Mouse (Mus musculus) kidney, adult 8-10 months (tissue): ENCODE results near the gene Odf4.
"Not testable (repeated sequence)": the region's sequence is repeated elsewhere in the genome, so short reads cannot be mapped to it uniquely, and the experiment has no call there.

Experiments
- DNase-seq, 2 experiments: peaks; one replicate each; pipeline ENCODE4 v3.0.0; 2022

Gene Odf4

DNA sequence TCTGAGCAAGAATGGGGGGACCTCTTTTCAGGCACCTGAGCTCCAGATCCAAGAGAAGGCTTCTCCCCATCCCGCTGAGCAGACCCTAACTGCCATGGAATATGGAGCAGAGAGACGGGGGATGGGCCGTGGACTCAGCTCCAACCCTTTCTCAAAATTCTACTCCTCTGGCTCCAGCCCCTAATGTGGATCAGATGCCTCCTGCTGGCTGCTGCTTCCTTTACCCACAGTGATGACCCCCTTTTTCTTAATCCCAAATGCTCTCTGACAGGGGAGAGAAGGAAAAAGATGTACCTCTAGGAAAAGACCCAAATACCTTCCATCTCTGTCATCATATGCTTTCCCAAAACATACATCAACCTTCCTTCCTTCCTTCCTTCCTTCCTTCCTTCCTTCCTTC lies at the start of gene Odf4:
Odf4 (minus strand) TSS at position 101 of the 400 bp plus-strand sequence.
- no peak for DNase-seq

DNA sequence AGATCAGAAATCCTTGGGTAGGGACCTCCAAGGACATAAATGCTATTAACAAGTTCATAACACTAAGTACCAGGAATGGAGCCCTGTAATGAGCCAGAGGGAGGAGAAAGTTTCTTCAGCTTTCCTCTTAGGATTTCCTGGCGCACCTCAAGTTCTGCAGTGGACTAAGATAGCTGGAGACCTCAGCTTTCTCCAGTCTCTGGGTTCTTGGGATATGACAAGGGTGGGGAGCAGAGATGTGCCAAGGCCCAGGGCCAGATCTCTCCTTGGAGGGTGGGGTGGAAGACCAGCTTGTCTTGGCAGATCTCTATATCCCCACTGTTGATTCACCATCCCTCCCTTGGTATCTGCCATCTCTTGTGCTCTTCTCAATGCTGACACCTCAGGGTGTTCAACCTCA lies 48.7 kb upstream of the Odf4 start:
- no peak for DNase-seq

- no peak for DNase-seq
Measured at GRCm38 (mm10) chr11:68975085-68975484, 48.2 kb upstream of the Odf4 start, which contains the start of gene Rangrf. Gene Rangrf, minus strand, starts transcription at chr11:68975185.

DNA sequence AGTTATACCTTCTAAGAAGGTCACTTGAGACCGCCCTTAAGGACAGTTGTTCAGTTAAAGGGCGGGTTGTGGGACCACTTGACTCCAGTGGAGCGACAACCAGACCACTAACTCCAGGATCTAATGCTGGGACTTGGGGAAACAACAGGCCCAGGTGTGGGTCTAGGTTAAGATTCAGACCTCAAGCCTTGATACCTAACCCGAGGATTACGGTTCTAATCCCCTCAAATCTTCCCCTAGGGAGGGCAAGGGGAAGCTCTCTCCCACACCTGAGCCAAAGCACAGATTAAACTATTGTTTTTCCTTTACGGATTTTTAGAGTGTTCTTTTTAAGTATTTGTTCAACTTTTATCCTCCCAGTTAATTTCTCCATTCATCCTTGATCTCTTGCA lies 47.2 kb upstream of the Odf4 start:
- no peak for DNase-seq

DNA sequence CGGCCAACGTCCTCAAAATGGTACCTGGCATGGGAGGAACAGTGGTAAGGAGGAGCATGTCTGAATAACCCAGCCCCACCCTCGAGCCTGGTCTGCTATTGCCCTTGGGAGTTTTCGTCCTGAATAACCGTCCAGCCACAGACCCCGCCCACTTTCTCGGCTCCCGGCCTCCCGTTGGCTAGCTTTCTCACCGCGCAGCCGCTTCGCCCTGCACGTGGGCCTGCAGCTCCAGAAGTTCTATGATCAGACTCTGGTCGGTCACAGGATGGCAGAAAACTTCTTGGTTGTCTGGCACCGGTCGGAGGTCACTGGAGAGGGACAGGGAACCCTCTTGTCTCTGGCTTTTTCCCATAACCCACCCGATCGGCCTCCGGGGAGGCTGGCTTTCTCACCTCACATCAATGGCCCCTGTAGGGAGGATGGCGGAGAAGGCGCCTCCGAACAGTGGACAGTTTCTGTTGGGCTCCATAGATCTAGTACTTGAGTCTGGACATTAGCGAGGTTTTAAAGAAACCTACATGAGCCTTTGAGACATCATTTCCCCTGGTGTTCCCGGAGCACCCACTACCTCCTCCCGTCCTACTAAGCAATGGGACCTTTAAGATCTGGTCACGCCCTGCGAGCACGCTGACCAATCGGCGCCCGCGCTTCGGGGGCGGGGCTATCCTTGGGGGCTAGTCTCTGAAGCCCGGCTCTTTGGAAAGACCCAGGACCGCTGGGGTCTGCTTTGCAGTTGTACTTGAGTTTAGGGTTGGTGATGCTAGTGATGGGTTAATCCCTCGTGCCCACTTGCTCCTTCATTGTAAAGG lies 46.6 kb upstream of the Odf4 start:
- DNase-seq, result peak; percentile 85 to 90

GRCm38 (mm10) chr11:68970232-68970631 lies 43.4 kb upstream of the Odf4 start:
- peak; percentile 51 to 62 for DNase-seq

GRCm38 (mm10) chr11:68968752-68969151 lies 41.9 kb upstream of the Odf4 start:
- no peak for DNase-seq

- peak; percentile 92 to 93 for DNase-seq
Measured at GRCm38 (mm10) chr11:68967337-68968282, 40.7 kb upstream of the Odf4 start, which contains the start of gene Slc25a35. Gene Slc25a35, plus strand, starts transcription at chr11:68968131.

- DNase-seq, result no peak
Measured at GRCm38 (mm10) chr11:68966554-68966953, 39.7 kb upstream of the Odf4 start.

GRCm38 (mm10) chr11:68965845-68966244 lies 39.0 kb upstream of the Odf4 start:
- DNase-seq, result peak in 1 of 2 experiments; percentile 74

- DNase-seq, result no peak
Measured at GRCm38 (mm10) chr11:68965050-68965449, 38.2 kb upstream of the Odf4 start.

DNA sequence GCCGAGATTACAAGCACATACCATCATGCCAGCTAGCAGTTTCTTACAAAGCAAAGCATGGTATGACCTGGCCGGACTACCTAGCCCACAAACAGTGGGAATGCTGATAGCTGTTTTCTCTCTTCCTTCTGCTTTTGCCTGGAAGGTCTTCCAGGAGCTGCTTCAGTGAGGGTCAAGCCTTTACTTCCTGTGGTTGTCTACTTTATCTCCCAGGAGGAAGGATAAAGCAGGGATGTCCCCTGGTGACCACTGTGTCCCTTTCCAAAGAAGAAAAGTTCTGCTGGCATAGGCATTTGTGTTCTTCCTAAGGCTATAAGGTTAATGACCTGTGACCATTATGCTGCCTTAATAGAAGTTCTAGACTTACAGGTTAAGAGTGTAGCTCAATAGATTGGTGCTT lies 36.5 kb upstream of the Odf4 start:
- no peak for DNase-seq

DNA sequence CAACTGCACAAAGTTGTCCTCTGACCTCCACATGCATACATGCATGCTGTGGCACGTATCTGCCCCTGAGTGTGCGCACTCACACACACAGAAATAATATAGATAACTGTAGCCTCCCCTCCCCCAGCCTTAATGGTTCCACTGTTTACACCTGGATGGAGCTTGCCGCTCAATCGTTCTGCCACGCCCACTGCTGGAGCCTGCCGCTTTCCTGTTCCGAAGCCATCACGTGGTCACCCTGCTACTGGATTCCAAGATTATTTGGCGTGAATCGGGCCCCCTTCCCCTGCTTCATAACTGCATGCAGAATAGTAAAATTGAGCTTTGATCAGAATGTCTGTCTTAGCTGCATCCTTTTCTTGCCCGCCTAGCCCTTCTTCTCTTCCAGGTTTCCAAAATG lies 35.3 kb upstream of the Odf4 start:
- DNase-seq, result not testable (repeated sequence)

DNA sequence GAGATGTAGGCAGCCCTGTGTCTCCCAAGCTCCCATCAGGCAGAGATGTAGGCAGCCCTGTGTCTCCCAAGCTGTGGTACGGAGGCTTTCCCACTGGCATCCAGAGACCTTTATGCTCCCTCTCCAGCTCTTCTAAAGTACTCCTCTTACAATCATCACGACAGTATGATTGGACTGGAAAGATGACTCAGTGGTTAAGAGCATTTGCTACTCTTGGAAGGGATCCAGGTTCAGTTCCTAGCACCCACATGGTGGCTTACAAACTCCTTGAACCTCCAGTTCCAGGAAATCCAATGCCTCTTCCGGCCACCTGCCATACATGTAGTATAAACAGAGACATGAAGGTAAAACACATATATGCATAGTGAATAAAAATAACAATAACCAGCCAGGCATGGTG lies 34.7 kb upstream of the Odf4 start:
- no peak for DNase-seq

- no peak for DNase-seq
Measured at GRCm38 (mm10) chr11:68957971-68958370, 31.1 kb upstream of the Odf4 start.

GRCm38 (mm10) chr11:68957308-68957707 lies 30.4 kb upstream of the Odf4 start, which contains the start of gene Arhgef15:
Gene Arhgef15, minus strand, starts transcription at chr11:68957480.
- no peak for DNase-seq

GRCm38 (mm10) chr11:68956697-68957096 lies 29.8 kb upstream of the Odf4 start:
- no peak for DNase-seq

- peak; percentile 39 to 53 for DNase-seq
Measured at GRCm38 (mm10) chr11:68956107-68956506, 29.2 kb upstream of the Odf4 start.

DNA sequence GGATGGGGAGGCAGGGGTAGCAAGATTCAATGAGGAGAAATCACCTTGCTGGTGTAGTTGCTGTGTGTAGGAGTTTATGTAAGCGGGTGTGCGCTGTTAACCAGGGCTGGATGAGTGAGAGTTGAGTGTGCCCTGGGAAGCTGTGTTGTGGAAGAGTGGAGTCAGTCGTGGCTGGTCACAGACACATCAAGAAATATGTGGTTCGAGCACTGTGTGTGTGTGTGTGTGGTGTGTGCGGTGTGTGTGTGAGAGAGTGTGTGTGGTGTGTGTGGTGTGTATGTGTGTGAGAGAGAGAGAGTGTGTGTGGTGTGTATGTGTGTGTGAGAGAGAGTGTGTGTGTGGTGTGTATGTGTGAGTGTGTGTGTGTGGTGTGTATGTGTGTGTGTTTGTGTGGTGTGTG lies 28.6 kb upstream of the Odf4 start:
- DNase-seq, result no peak

- no peak for DNase-seq
Measured at GRCm38 (mm10) chr11:68954408-68954807, 27.5 kb upstream of the Odf4 start.

- no peak for DNase-seq
Measured at GRCm38 (mm10) chr11:68953903-68954302, 27.0 kb upstream of the Odf4 start.

DNA sequence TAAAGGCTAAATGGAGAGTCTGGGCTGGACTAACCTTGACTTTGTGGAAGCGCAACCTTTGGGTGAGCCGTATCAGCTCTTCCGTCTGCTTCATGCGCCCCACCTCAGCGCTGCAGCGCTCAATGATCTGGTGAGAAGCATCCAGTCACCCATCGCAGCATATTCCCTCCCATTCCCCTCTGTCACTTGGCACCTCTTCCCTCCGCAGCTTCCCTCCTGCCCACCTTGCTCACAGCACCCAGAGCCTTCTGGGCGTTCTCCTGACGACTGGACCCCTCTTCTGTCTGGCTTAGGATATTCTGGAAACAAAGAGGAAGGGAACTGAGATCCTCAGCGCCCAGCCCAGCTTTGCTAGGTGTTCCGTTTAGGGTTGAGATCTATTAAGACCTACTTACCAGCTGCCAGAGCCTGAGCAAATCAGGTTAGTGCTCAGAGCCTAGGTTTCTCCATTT lies 20.7 kb upstream of the Odf4 start:
- no peak for DNase-seq

GRCm38 (mm10) chr11:68946806-68947440 lies 20.0 kb upstream of the Odf4 start:
- no peak for DNase-seq
